Mouse (Mus musculus): Measurements from ENCODE around the gene Stag1. TPM values are rescaled to one million over a fixed set of nuclear protein-coding genes. Genes with fewer than 3 reads are reported as not detected.

The Stag1 gene
- polyA plus RNA-seq, 1 experiment = 4.2 TPM

DNA sequence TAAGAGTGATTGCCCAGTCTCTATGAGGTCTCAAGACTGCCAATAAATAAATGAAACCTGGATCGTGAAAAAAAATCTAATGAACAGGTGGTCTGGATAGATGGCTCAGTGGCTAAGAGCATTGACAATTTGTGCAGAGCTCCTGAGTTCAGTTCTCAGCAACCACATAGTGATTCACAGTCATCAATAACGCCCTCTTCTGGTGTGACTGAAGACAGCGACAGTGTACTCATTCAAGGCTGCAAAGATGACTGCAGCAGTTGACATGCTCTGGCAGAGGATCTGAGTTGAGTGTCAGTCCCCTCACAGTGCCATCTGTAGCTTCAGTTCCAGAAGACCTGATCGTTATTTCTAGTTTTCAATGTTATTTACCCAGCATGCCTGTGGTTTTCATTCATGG lies 300.4 kb downstream of the Stag1 start:
- H3K4me1 ChIP-seq (ENCODE audit: control insufficient read depth, insufficient read depth, low read length) = no peaks in the 10 kb centered on the region
- 87% methylated on average over 4 of the region's 4 CpGs for WGBS
- no peak for DNase-seq
- no peak overlapping the region for H3K4me3 ChIP-seq (replicated peaks; ENCODE audit: extremely low read depth, low read depth, low read length)
- TF ChIP-seq CTCF (IDR thresholded peaks at IDR 0.05; ENCODE audit: insufficient read depth, low read length) (no peak), POLR2A (IDR thresholded peaks at IDR 0.05; ENCODE audit: borderline replicate concordance, extremely low read depth, low read depth, low read length) (no peak)

DNA sequence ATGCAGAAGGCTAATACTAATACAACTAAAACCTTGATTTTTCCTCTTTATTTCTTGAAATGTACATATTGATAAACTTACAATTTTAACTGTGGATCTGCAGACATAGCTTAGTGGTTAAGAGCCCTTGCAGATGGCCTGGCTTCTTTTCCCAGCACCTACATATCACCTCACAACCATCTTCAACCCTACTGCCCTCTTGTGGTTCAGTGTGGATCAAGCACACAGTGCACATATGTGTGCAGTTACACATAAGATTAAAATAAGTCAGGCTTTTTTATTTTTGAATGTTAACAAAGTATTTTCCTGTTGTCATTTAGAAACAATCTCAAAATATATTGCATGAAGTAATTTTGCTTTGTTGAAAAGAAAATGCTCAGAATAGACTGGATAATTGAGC lies 312.8 kb downstream of the Stag1 start:
- TF ChIP-seq POLR2A (IDR thresholded peaks at IDR 0.05; ENCODE audit: borderline replicate concordance, extremely low read depth, low read depth, low read length) = no peak
- no peak for TF ChIP-seq CTCF (IDR thresholded peaks at IDR 0.05; ENCODE audit: insufficient read depth, low read length)
- H3K4me3 ChIP-seq (replicated peaks; ENCODE audit: extremely low read depth, low read depth, low read length) = no peak overlapping the region
- no peak for DNase-seq
- no peaks in the 10 kb centered on the region for H3K4me1 ChIP-seq (ENCODE audit: control insufficient read depth, insufficient read depth, low read length)

DNA sequence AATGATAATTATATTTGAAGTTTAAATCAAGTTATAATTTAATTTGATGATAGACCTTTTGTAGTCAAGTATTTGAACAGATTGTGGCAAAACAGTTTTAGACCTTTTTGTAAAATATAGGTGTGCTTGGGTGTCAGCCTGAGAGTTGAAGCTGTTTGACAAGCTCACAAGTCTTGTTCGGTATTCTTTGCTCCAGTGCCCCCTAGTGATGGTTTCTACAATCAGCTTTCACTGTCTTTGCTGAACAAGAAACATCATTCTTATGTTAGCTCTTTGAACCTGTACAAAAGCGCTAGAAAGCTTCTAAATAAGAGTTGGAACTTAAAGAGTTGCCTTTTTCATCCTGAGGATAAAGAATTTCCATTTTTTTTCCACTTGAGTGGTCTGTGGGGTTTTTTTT lies 319.5 kb downstream of the Stag1 start:
- TF ChIP-seq CTCF (IDR thresholded peaks at IDR 0.05; ENCODE audit: insufficient read depth, low read length) (peak; percentile 34; the same call in 1 of the 2 replicates), POLR2A (IDR thresholded peaks at IDR 0.05; ENCODE audit: borderline replicate concordance, extremely low read depth, low read depth, low read length) (no peak)
- H3K4me1 ChIP-seq (ENCODE audit: control insufficient read depth, insufficient read depth, low read length) = no peaks in the 10 kb centered on the region; the same call in 1 of the 2 replicates
- 33% methylated on average over 2 of the region's 2 CpGs for WGBS
- H3K4me3 ChIP-seq (replicated peaks; ENCODE audit: extremely low read depth, low read depth, low read length) = no peak overlapping the region
- DNase-seq = no peak

DNA sequence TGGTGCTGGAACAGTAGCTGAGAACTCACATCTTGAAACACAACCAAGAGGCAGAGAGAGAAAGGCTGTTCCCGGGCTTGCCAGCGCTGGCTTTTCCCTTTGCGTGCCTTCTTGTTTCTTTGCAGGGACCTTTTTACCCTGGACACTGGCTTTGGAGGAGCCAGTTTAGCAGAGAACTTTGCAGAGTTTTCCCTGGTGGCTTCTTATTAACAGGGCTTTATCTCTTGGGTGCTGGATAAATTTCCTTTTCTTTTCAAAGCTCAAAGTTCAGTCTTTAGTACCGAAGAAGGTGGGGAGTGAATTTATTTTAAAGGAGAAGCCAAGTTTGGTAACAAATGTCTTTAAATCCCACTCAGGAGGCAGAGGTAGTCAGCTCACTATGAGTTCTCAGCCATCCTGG lies 329.0 kb downstream of the Stag1 start:
- TF ChIP-seq POLR2A (IDR thresholded peaks at IDR 0.05; ENCODE audit: borderline replicate concordance, extremely low read depth, low read depth, low read length) (no peak), CTCF (IDR thresholded peaks at IDR 0.05; ENCODE audit: insufficient read depth, low read length) (no peak)
- no peak for DNase-seq
- no peaks in the 10 kb centered on the region for H3K4me1 ChIP-seq (ENCODE audit: control insufficient read depth, insufficient read depth, low read length)
- H3K4me3 ChIP-seq (replicated peaks; ENCODE audit: extremely low read depth, low read depth, low read length) = no peak overlapping the region
- 95% methylated on average over 4 of the region's 4 CpGs for WGBS

DNA sequence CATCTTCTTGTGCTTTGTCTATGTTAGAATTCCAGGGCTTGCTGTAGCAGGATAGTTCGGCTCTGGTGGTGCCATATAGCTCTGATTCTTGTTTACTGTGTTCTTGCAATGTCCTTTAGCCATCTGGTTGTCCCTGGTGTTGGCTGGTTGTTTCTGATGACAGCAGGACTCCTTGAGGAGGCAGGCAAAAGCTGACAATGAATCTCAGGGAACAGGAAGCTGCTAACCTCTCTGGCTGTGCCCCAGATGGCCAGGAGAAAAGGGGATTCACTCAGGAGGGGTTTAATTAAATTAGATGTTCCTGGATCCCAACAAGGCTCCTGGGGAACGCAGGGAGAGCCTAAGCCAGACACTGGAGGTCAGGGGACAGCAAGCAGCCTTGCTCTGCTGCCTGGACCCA lies 344.4 kb downstream of the Stag1 start:
- WGBS = 69% methylated on average over 2 of the region's 2 CpGs
- DNase-seq = no peak
- Histone ChIP-seq H3K4me1 (ENCODE audit: control insufficient read depth, insufficient read depth, low read length) (no peaks in the 10 kb centered on the region), H3K4me3 (replicated peaks; ENCODE audit: extremely low read depth, low read depth, low read length) (no peak overlapping the region)
- no peak for TF ChIP-seq CTCF (IDR thresholded peaks at IDR 0.05; ENCODE audit: insufficient read depth, low read length)
- TF ChIP-seq POLR2A (IDR thresholded peaks at IDR 0.05; ENCODE audit: borderline replicate concordance, extremely low read depth, low read depth, low read length) = no peak

DNA sequence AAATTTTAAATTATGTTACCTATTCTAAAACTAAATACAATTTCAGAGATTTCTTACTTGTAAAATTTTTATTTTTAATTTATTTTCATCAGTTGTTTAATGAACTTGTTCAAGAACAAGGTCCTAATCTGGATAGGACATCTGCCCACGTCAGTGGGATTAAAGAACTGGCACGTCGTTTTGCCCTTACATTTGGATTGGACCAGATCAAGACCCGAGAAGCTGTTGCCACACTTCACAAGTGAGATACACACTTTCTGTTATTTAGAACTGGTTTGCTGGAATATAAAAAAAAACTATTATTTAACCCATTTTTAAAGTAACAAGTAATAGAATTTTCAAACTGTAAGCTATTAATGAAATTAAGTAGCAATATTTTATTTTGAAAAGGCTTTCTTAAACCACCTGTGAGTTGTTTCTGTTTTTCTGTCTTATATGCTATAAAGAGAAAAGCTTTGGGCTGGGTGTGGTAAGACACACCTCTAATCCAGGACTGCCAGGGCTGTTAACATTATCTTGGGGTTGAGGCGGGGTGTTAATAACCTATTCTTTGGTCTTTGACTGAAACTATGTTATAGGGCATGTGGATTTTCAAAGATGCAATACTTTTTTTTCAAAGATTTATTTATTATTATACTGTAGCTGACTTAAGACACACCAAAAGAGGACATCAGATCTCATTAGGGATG lies 347.2 kb downstream of the Stag1 start:
- H3K4me3 ChIP-seq (replicated peaks; ENCODE audit: extremely low read depth, low read depth, low read length) = no peak overlapping the region
- no peak for TF ChIP-seq CTCF (IDR thresholded peaks at IDR 0.05; ENCODE audit: insufficient read depth, low read length)
- TF ChIP-seq POLR2A (IDR thresholded peaks at IDR 0.05; ENCODE audit: borderline replicate concordance, extremely low read depth, low read depth, low read length) = no peak
- DNase-seq = no peak
- no peaks in the 10 kb centered on the region for H3K4me1 ChIP-seq (ENCODE audit: control insufficient read depth, insufficient read depth, low read length)
- 90% methylated on average over 5 of the region's 5 CpGs for WGBS

DNA sequence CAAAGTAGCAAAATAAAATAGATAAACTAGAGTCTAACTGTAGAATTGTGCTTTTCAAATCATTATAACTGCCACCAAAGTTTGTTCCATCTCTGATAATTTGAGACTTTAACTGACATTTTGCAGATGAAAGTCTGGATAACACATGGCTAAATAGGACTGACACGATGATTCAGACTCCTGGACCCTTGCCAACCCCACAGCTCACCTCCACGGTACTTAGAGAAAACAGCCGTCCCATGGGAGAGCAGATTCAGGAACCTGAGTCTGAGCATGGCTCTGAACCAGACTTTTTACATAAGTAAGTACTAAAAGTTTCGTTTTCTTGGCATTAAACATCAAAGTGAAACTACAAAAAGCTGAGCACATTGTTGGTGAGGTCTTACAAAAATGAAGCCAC lies 353.9 kb downstream of the Stag1 start:
- Histone ChIP-seq H3K4me3 (replicated peaks; ENCODE audit: extremely low read depth, low read depth, low read length) (no peak overlapping the region), H3K4me1 (ENCODE audit: control insufficient read depth, insufficient read depth, low read length) (no peaks in the 10 kb centered on the region)
- TF ChIP-seq POLR2A (IDR thresholded peaks at IDR 0.05; ENCODE audit: borderline replicate concordance, extremely low read depth, low read depth, low read length) (no peak), CTCF (IDR thresholded peaks at IDR 0.05; ENCODE audit: insufficient read depth, low read length) (no peak)
- 28% methylated on average over 4 of the region's 4 CpGs for WGBS
- DNase-seq = no peak

DNA sequence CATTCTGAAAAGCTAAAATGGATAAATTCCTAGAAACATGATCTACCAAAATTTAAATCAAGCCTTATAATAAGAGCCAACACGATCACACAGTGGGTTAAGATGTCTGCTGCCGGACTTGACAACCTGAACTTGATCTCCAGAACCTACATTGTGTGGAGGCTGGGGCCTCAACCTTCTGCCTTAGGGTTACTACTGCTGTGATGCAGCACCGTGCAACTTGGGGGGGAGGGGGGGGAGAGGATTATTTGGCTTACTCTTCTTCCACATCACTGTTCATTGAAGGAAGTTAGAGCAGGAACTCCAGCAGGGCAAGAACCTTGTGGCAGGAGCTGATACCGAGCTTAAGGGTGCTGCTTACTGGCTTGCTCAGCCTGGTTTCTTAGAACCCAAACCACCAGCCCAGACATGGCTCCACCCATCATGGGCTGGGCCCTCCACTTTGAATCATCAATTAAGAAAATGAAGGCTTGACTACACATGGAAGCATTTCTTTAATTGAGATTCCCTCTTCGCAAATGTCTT lies 365.4 kb downstream of the Stag1 start:
- Histone ChIP-seq H3K4me3 (replicated peaks; ENCODE audit: extremely low read depth, low read depth, low read length) (no peak overlapping the region), H3K4me1 (ENCODE audit: control insufficient read depth, insufficient read depth, low read length) (no peaks in the 10 kb centered on the region)
- DNase-seq = no peak
- TF ChIP-seq CTCF (IDR thresholded peaks at IDR 0.05; ENCODE audit: insufficient read depth, low read length) (no peak), POLR2A (IDR thresholded peaks at IDR 0.05; ENCODE audit: borderline replicate concordance, extremely low read depth, low read depth, low read length) (no peak)
- WGBS = 76% methylated on average over 5 of the region's 5 CpGs

DNA sequence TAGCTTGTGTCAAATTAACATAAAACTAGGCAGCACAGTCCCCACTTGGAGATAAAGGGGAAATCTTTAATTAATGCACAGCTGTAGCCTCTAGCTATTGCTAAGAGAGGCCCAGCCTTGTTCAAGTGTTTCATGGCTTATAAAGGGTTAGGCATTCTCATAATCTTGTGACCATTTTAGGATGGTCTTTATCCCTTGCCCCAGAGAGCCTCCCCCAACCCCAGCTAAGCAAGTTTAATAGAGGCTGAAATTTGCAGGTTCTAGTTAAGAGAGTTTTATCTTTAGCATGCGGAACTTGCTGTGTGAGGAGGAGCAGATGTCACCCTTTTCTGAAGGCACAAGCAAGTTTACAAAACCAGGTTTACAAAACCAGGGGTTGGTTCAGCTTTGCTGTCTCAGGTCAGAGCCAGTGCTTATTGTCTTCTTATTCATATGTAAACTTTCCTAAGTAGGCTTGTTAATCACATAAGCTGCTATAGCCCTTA lies 365.9 kb downstream of the Stag1 start:
- 90% methylated on average over 1 of the region's 1 CpGs for WGBS
- TF ChIP-seq POLR2A (IDR thresholded peaks at IDR 0.05; ENCODE audit: borderline replicate concordance, extremely low read depth, low read depth, low read length) (no peak), CTCF (IDR thresholded peaks at IDR 0.05; ENCODE audit: insufficient read depth, low read length) (no peak)
- H3K4me1 ChIP-seq (ENCODE audit: control insufficient read depth, insufficient read depth, low read length) = no peaks in the 10 kb centered on the region
- no peak for DNase-seq
- no peak overlapping the region for H3K4me3 ChIP-seq (replicated peaks; ENCODE audit: extremely low read depth, low read depth, low read length)

DNA sequence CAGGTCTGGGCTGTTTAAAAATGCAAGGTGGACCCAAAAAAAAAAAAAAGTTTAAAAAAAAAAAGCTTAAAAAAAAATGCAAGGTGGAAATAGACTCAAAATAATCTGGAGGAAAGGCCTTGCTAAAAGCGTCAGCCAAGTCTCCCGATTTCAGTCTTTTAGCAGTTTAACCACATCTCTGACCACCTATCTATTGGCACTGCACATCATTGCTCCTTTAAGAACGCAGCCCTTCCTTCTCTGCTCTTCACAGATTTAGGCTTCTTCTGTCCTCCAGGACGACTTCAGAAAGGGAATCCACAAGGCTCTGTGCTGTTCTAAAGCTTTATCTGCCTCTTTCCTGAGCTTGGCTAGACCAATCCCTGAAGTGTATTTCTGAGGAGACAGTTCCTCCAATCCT lies 366.5 kb downstream of the Stag1 start:
- TF ChIP-seq CTCF (IDR thresholded peaks at IDR 0.05; ENCODE audit: insufficient read depth, low read length) (no peak), POLR2A (IDR thresholded peaks at IDR 0.05; ENCODE audit: borderline replicate concordance, extremely low read depth, low read depth, low read length) (no peak)
- Histone ChIP-seq H3K4me1 (ENCODE audit: control insufficient read depth, insufficient read depth, low read length) (no peaks in the 10 kb centered on the region), H3K4me3 (replicated peaks; ENCODE audit: extremely low read depth, low read depth, low read length) (no peak overlapping the region)
- DNase-seq = no peak
- 79% methylated on average over 4 of the region's 4 CpGs for WGBS
